Mouse (Mus musculus): ENCODE data around the gene Mrtfa. TPM values are rescaled to one million over a fixed set of nuclear protein-coding genes. Genes with fewer than 3 reads are reported as not detected.

Gene Mrtfa
- polyA plus RNA-seq, 1 experiment from 2014 or later = 25.8 TPM

- H3K27me3 ChIP-seq = no peaks in the 10 kb centered on the region
- no peak overlapping the region for H3K9ac ChIP-seq
- H3K4me2 ChIP-seq (replicated peaks) = no peak overlapping the region
- no peak for ATAC-seq (ENCODE audit: low FRiP score, low read depth)
- 63% methylated on average over 6 of the region's 6 CpGs for WGBS
- no peak overlapping the region for H3K4me3 ChIP-seq
- H3K36me3 ChIP-seq = peaks cover 10% of the 10 kb centered on the region
- H3K4me1 ChIP-seq = peaks cover 22% of the 10 kb centered on the region
- no peaks in the 10 kb centered on the region for H3K9me3 ChIP-seq
- peak overlapping the region; percentile 48; the same call in 1 of the 2 replicates for H3K27ac ChIP-seq
Measured at GRCm38 (mm10) chr15:81168735-81169134, 21.8 kb downstream of the Mrtfa start.

- no peak for ATAC-seq (ENCODE audit: low FRiP score, low read depth)
- WGBS = 94% methylated on average over 10 of the region's 10 CpGs
- Histone ChIP-seq H3K9me3 (no peaks in the 10 kb centered on the region), H3K27me3 (no peaks in the 10 kb centered on the region), H3K9ac (no peak overlapping the region), H3K27ac (no peak overlapping the region), H3K4me3 (no peak overlapping the region), H3K4me2 (replicated peaks) (no peak overlapping the region), H3K36me3 (peaks cover 6% of the 10 kb centered on the region; the same call in 1 of the 2 replicates), H3K4me1 (peaks cover 22% of the 10 kb centered on the region)
Measured at GRCm38 (mm10) chr15:81167831-81168230, 22.7 kb downstream of the Mrtfa start.

- Histone ChIP-seq H3K27ac (no peak overlapping the region), H3K4me2 (replicated peaks) (no peak overlapping the region), H3K36me3 (peaks cover 3% of the 10 kb centered on the region; the same call in 1 of the 2 replicates), H3K27me3 (no peaks in the 10 kb centered on the region), H3K9ac (no peak overlapping the region), H3K9me3 (no peaks in the 10 kb centered on the region), H3K4me3 (no peak overlapping the region), H3K4me1 (peaks cover 22% of the 10 kb centered on the region)
- 91% methylated on average over 5 of the region's 5 CpGs for WGBS
- no peak for ATAC-seq (ENCODE audit: low FRiP score, low read depth)
Measured at GRCm38 (mm10) chr15:81166291-81166690, 24.3 kb downstream of the Mrtfa start.

- ATAC-seq (ENCODE audit: low FRiP score, low read depth) = no peak
- Histone ChIP-seq H3K36me3 (no peaks in the 10 kb centered on the region), H3K9ac (no peak overlapping the region), H3K4me1 (peaks cover 26% of the 10 kb centered on the region), H3K27me3 (no peaks in the 10 kb centered on the region), H3K4me3 (no peak overlapping the region), H3K4me2 (replicated peaks) (peak overlapping the region; percentile 9; the same call in 1 of the 2 replicates), H3K27ac (peak overlapping the region; percentile 22; the same call in 1 of the 2 replicates), H3K9me3 (no peaks in the 10 kb centered on the region)
- WGBS = 50% methylated on average over 9 of the region's 9 CpGs
Measured at GRCm38 (mm10) chr15:81164560-81165310, 25.8 kb downstream of the Mrtfa start.

- H3K9ac ChIP-seq = no peak overlapping the region
- WGBS = 83% methylated on average over 3 of the region's 3 CpGs
- no peak for ATAC-seq (ENCODE audit: low FRiP score, low read depth)
Measured at GRCm38 (mm10) chr15:81161571-81161970, 29.0 kb downstream of the Mrtfa start.

GRCm38 (mm10) chr15:81160677-81161076, 29.9 kb downstream of the Mrtfa start:
- no peaks in the 10 kb centered on the region; the same call in 1 of the 2 replicates for H3K36me3 ChIP-seq
- 95% methylated on average over 4 of the region's 4 CpGs for WGBS
- H3K4me3 ChIP-seq = no peak overlapping the region
- no peaks in the 10 kb centered on the region for H3K9me3 ChIP-seq
- no peak overlapping the region for H3K4me2 ChIP-seq (replicated peaks)
- no peak overlapping the region for H3K9ac ChIP-seq
- H3K4me1 ChIP-seq = peaks cover 30% of the 10 kb centered on the region
- H3K27me3 ChIP-seq = no peaks in the 10 kb centered on the region
- no peak overlapping the region for H3K27ac ChIP-seq
- ATAC-seq (ENCODE audit: low FRiP score, low read depth) = no peak

More at GRCm38 (mm10) chr15:81161571-81161970, 29.0 kb downstream of the Mrtfa start:
- Histone ChIP-seq H3K4me3 (no peak overlapping the region), H3K27ac (no peak overlapping the region), H3K9me3 (no peaks in the 10 kb centered on the region), H3K4me2 (replicated peaks) (no peak overlapping the region), H3K27me3 (no peaks in the 10 kb centered on the region), H3K36me3 (no peaks in the 10 kb centered on the region; the same call in 1 of the 2 replicates), H3K4me1 (peaks cover 30% of the 10 kb centered on the region)

- ATAC-seq (ENCODE audit: low FRiP score, low read depth) = no peak
- peaks cover 17% of the 10 kb centered on the region for H3K4me1 ChIP-seq
- WGBS = 73% methylated on average over 7 of the region's 7 CpGs
Measured at GRCm38 (mm10) chr15:81159212-81159611, 31.3 kb downstream of the Mrtfa start.

GRCm38 (mm10) chr15:81158517-81159120, 31.9 kb downstream of the Mrtfa start:
- no peak overlapping the region for H3K27ac ChIP-seq
- no peak overlapping the region for H3K4me2 ChIP-seq (replicated peaks)
- no peaks in the 10 kb centered on the region for H3K9me3 ChIP-seq
- no peak overlapping the region for H3K9ac ChIP-seq
- peaks cover 14% of the 10 kb centered on the region for H3K4me1 ChIP-seq
- ATAC-seq (ENCODE audit: low FRiP score, low read depth) = no peak
- no peaks in the 10 kb centered on the region for H3K27me3 ChIP-seq
- H3K4me3 ChIP-seq = no peak overlapping the region
- H3K36me3 ChIP-seq = no peaks in the 10 kb centered on the region; the same call in 1 of the 2 replicates
- 70% methylated on average over 7 of the region's 7 CpGs for WGBS

More at GRCm38 (mm10) chr15:81159212-81159611, 31.3 kb downstream of the Mrtfa start:
- Histone ChIP-seq H3K4me3 (no peak overlapping the region), H3K9ac (no peak overlapping the region), H3K4me2 (replicated peaks) (no peak overlapping the region), H3K9me3 (no peaks in the 10 kb centered on the region), H3K27ac (no peak overlapping the region; the same call in 1 of the 2 replicates), H3K36me3 (no peaks in the 10 kb centered on the region; the same call in 1 of the 2 replicates), H3K27me3 (no peaks in the 10 kb centered on the region)

GRCm38 (mm10) chr15:81156453-81156852, 34.1 kb downstream of the Mrtfa start:
- H3K4me2 ChIP-seq (replicated peaks) = no peak overlapping the region
- H3K27me3 ChIP-seq = no peaks in the 10 kb centered on the region
- H3K27ac ChIP-seq = no peak overlapping the region
- no peaks in the 10 kb centered on the region for H3K9me3 ChIP-seq
- H3K4me1 ChIP-seq = peaks cover 14% of the 10 kb centered on the region
- no peak overlapping the region for H3K9ac ChIP-seq
- no peaks in the 10 kb centered on the region; the same call in 1 of the 2 replicates for H3K36me3 ChIP-seq
- no peak overlapping the region for H3K4me3 ChIP-seq
- 90% methylated on average over 2 of the region's 2 CpGs for WGBS
- ATAC-seq (ENCODE audit: low FRiP score, low read depth) = no peak

GRCm38 (mm10) chr15:81155845-81156244, 34.7 kb downstream of the Mrtfa start:
- WGBS = over 99% methylated on average over 3 of the region's 3 CpGs
- no peaks in the 10 kb centered on the region for H3K9me3 ChIP-seq
- no peak overlapping the region for H3K4me2 ChIP-seq (replicated peaks)
- no peaks in the 10 kb centered on the region for H3K27me3 ChIP-seq
- ATAC-seq (ENCODE audit: low FRiP score, low read depth) = no peak
- H3K36me3 ChIP-seq = no peaks in the 10 kb centered on the region; the same call in 1 of the 2 replicates
- no peak overlapping the region for H3K27ac ChIP-seq
- H3K9ac ChIP-seq = no peak overlapping the region
- H3K4me1 ChIP-seq = peaks cover 14% of the 10 kb centered on the region
- H3K4me3 ChIP-seq = no peak overlapping the region

GRCm38 (mm10) chr15:81154846-81155624, 35.5 kb downstream of the Mrtfa start:
- Histone ChIP-seq H3K27me3 (no peaks in the 10 kb centered on the region), H3K4me1 (peaks cover 13% of the 10 kb centered on the region), H3K27ac (no peak overlapping the region), H3K9ac (no peak overlapping the region), H3K4me3 (no peak overlapping the region), H3K4me2 (replicated peaks) (no peak overlapping the region), H3K36me3 (no peaks in the 10 kb centered on the region; the same call in 1 of the 2 replicates), H3K9me3 (no peaks in the 10 kb centered on the region)
- 85% methylated on average over 2 of the region's 2 CpGs for WGBS
- no peak for ATAC-seq (ENCODE audit: low FRiP score, low read depth)
